Mouse (Mus musculus) stomach, embryonic 15.5 days (tissue): ENCODE results near the gene Irgm1. TPM values are rescaled to one million over a fixed set of nuclear protein-coding genes. Genes with fewer than 3 reads are reported as not detected.
"Not testable (repeated sequence)": the region's sequence is repeated elsewhere in the genome, so short reads cannot be mapped to it uniquely, and the experiment has no call there.

Source experiments
- ATAC-seq: fragments of 200-750 bp; cut with Nextera tagmentation; 2 replicates; pipeline ENCODE4 v1.8.0; 2017; ENCODE audit warnings: low read depth, moderate number of reproducible peaks, moderate TSS enrichment; ENCODE audit not compliant: insufficient read depth, low FRiP score
- H3K27ac ChIP-seq: fragments of 300-500 bp; sonication (generic); 2 replicates; pipeline ENCODE4 v1.5.1; 2015; ENCODE audit warnings: mild to moderate bottlenecking, inconsistent platforms
- H3K27me3 ChIP-seq: fragments of 300-500 bp; sonication (generic); replicated peaks from 2 replicates; pipeline ENCODE4 v1.6.1; 2015; ENCODE audit warnings: inconsistent platforms
- H3K36me3 ChIP-seq: fragments of 300-500 bp; sonication (generic); 2 replicates; pipeline ENCODE4 v1.6.1; 2015; ENCODE audit warnings: inconsistent platforms
- H3K4me1 ChIP-seq: fragments of 300-500 bp; sonication (generic); 2 replicates; pipeline ENCODE4 v1.6.1; 2015; ENCODE audit warnings: inconsistent platforms
- H3K4me2 ChIP-seq: fragments of 300-500 bp; sonication (generic); 2 replicates; pipeline ENCODE4 v1.6.1; 2015; ENCODE audit warnings: mild to moderate bottlenecking, inconsistent platforms
- H3K4me3 ChIP-seq: fragments of 300-500 bp; sonication (generic); replicated peaks from 2 replicates; pipeline ENCODE4 v1.5.1; 2015; ENCODE audit warnings: inconsistent platforms
- H3K9ac ChIP-seq: fragments of 300-500 bp; sonication (generic); 2 replicates; pipeline ENCODE4 v1.6.1; 2015; ENCODE audit warnings: inconsistent platforms
- H3K9me3 ChIP-seq: fragments of 300-500 bp; sonication (generic); 2 replicates; pipeline ENCODE4 v1.6.1; 2016; ENCODE audit warnings: inconsistent platforms
- WGBS: fragments of 180-500 bp; shearing (Covaris S2); methylation state at CpG from one replicate; pipeline ENCODE4 v1.1.7; 2015; 5-methylcytosine and 5-hydroxymethylcytosine counted together
- polyA plus RNA-seq: library from polyadenylated mRNA; unstranded; fragments of >200 nt; fragmentation: Nextera tagmentation; extraction: Ambion mirVana; gene quantifications from 2 replicates; pipeline ENCODE4 v1.2.1, GENCODE M21; 2015

Irgm1 gene
- polyA plus RNA-seq: 12.8 and 14.3 TPM in 2 replicates

- H3K4me1 ChIP-seq: peaks cover 25% of the 10 kb centered on the region
- no peaks in the 10 kb centered on the region for H3K9me3 ChIP-seq
- H3K27me3 ChIP-seq: no peaks in the 10 kb centered on the region
- no peak; the same call in 1 of the 2 replicates for ATAC-seq
- H3K9ac ChIP-seq: peak within 1 kb of the TSS; percentile 37
- H3K4me2 ChIP-seq: peak within 1 kb of the TSS; percentile 81
- WGBS: 3% methylated on average over 19 of the region's 19 CpGs
- peak within 1 kb of the TSS; percentile 88 for H3K27ac ChIP-seq
- no peaks in the 10 kb centered on the region for H3K36me3 ChIP-seq
- H3K4me3 ChIP-seq: peak within 1 kb of the TSS; percentile 52
Measured at GRCm38 (mm10) chr11:48871201-48871772, at the start of gene Irgm1. TSS of gene Irgm1 (minus strand) at chr11:48871683.

- Histone ChIP-seq H3K4me3 (no peak overlapping the region), H3K36me3 (no peaks in the 10 kb centered on the region), H3K9me3 (no peaks in the 10 kb centered on the region), H3K9ac (no peak overlapping the region), H3K4me1 (no peaks in the 10 kb centered on the region), H3K27me3 (no peaks in the 10 kb centered on the region), H3K4me2 (no peak overlapping the region), H3K27ac (no peak overlapping the region)
- WGBS: 62% methylated on average over 3 of the region's 3 CpGs
- no peak for ATAC-seq
Measured at GRCm38 (mm10) chr11:48918380-48918779, 46.9 kb upstream of the Irgm1 start.

DNA sequence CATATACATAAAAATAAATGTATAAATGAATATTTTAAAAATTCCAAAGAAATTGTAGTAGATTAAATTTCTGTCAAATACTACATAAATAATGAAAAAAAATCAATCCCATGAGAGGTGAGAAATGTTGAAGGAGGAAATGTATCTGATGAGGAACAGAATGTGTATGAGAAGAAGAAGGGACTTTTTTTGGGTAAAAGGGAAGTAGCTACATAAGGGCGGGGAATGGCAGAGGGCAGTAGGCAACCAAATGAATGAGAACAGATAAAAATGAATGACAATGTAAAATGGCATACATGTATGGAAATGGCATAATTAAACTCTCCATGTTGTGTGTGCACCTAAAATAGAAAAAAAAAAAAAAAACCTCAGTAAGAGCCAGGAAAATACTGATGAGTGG is 42.1 kb upstream of the Irgm1 start:
- ATAC-seq: no peak
- Histone ChIP-seq H3K4me1 (no peaks in the 10 kb centered on the region), H3K4me3 (no peak overlapping the region), H3K27ac (no peak overlapping the region), H3K27me3 (no peaks in the 10 kb centered on the region), H3K9me3 (no peaks in the 10 kb centered on the region), H3K4me2 (no peak overlapping the region), H3K36me3 (no peaks in the 10 kb centered on the region), H3K9ac (no peak overlapping the region)
- WGBS: 89% methylated on average over 1 of the region's 1 CpGs

- Histone ChIP-seq H3K36me3 (no peaks in the 10 kb centered on the region), H3K27me3 (no peaks in the 10 kb centered on the region), H3K9ac (no peak overlapping the region), H3K4me1 (no peaks in the 10 kb centered on the region), H3K4me2 (no peak overlapping the region), H3K27ac (no peak overlapping the region), H3K9me3 (no peaks in the 10 kb centered on the region), H3K4me3 (no peak overlapping the region)
- no peak for ATAC-seq
- 44% methylated on average over 1 of the region's 1 CpGs for WGBS
Measured at GRCm38 (mm10) chr11:48908459-48908858, 37.0 kb upstream of the Irgm1 start.

GRCm38 (mm10) chr11:48902021-48902420 is 30.5 kb upstream of the Irgm1 start, which contains the start of gene Gm5431:
TSS of gene Gm5431 (minus strand) at chr11:48902214.
- Histone ChIP-seq H3K9ac (no peak within 1 kb of the TSS), H3K36me3 (no peaks in the 10 kb centered on the region), H3K9me3 (no peaks in the 10 kb centered on the region), H3K27ac (no peak within 1 kb of the TSS), H3K4me3 (no peak within 1 kb of the TSS), H3K4me2 (no peak within 1 kb of the TSS), H3K4me1 (no peaks in the 10 kb centered on the region), H3K27me3 (no peaks in the 10 kb centered on the region)
- WGBS: 35% methylated on average over 2 of the region's 2 CpGs
- ATAC-seq: no peak

DNA sequence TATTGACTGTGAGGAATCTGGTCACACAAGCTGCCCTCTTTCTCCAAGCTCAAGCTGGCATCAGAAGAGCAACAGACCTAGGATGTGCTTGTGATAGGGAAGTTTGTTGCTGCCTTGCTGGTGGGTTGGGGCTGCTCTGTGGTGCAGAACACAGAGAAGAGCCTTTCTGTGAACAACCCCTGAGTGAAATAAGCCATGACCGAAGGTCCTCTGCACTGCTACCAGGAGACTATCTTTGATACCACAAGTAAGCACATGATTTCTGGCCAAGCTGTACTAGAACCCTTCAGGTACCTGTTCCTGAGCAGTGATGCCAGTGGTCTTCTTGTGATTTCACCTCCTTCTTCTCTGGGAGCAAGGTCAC is 30.1 kb upstream of the Irgm1 start:
- not testable (repeated sequence) for ATAC-seq

DNA sequence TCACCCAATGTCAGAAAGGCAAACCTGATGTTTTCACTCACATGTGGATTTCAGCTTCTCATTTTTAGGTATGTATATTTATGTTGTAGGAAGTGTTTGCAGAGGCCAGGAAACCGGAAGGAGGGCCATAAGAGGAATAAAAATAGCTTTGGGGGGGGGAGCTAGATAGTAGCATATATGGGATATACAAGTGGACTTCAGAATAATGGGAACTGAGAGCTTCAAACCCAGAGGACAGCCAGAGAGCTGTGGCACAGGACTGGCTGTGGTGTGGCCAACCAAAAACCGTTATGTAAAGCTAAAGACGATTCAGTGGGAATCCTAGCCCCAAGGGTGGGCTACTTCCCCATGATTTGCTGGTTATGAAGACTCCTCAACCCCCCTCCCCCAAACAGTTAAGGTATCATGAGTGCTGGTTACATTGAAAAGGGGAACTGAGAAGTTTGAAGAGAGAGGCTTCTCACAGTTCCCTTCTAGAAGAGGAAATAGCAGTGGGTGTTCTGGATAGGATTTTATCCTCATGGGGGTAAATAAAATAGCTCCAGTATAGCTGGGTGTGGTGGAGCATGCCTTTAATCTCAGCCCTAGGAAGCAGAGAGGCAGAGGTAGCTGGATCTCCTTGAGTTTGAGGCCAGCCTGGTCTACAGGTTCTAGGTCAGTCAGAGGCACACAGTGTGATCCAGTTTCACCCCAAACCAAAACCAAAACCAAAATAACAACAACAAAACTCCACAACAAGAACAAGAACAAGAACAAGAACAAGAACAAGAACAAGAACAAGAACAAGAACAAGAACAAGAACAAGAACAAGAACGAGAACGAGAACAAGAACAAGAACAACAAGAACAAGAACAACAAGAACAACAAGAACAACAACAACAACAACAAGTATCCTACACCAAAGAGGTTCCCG is 29.4 kb upstream of the Irgm1 start:
- 75% methylated on average over 6 of the region's 6 CpGs for WGBS
- H3K9ac ChIP-seq, H3K4me3 ChIP-seq, H3K27ac ChIP-seq, ATAC-seq, H3K9me3 ChIP-seq, H3K27me3 ChIP-seq, H3K4me2 ChIP-seq, H3K4me1 ChIP-seq, H3K36me3 ChIP-seq: not testable (repeated sequence)

More for the DNA sequence above, 30.1 kb upstream of the Irgm1 start:
- H3K36me3 ChIP-seq, H3K4me2 ChIP-seq, H3K9ac ChIP-seq, H3K4me3 ChIP-seq, H3K9me3 ChIP-seq, H3K4me1 ChIP-seq, H3K27me3 ChIP-seq, H3K27ac ChIP-seq: not testable (repeated sequence)
- 87% methylated on average over 1 of the region's 1 CpGs for WGBS

DNA sequence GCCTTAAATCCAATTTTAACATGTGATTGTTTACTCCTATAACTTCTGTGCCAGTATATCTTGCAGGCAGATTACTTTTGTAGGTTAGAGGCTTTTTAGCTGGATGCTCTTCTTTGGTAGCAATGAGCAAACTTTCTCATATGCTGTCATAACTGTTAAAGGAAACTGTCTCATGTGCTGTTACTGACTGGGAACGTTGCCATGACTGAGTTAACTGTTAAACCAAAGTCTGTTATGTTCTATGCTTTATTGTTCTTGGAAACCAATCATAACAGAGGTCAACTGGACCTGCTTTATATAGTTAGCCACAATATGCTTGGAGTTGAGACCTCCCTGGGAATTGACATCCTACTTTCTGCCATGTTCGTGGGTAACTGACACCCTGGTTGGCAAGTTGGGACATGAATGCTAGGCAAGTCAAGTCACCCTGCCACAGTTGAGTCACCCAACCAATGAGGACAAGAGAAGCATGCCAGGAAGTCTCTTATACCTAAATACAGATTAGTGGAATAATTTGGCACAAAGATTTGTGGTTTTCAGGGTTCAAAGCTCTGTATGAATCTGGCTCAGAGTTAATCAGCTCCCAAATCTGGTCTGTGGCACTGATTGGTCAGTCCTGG is 27.4 kb upstream of the Irgm1 start:
- no peaks in the 10 kb centered on the region for H3K27me3 ChIP-seq
- H3K9ac ChIP-seq: no peak overlapping the region
- H3K36me3 ChIP-seq: no peaks in the 10 kb centered on the region
- no peak overlapping the region for H3K4me2 ChIP-seq
- H3K4me1 ChIP-seq: no peaks in the 10 kb centered on the region
- H3K27ac ChIP-seq: no peak overlapping the region
- 67% methylated on average over 2 of the region's 2 CpGs for WGBS
- H3K9me3 ChIP-seq: no peaks in the 10 kb centered on the region
- no peak overlapping the region for H3K4me3 ChIP-seq
- no peak for ATAC-seq

- Histone ChIP-seq H3K27me3 (no peaks in the 10 kb centered on the region), H3K4me2 (no peak overlapping the region), H3K4me1 (peaks cover 14% of the 10 kb centered on the region; the same call in 1 of the 2 replicates), H3K9me3 (no peaks in the 10 kb centered on the region), H3K9ac (no peak overlapping the region), H3K27ac (no peak overlapping the region), H3K4me3 (no peak overlapping the region), H3K36me3 (no peaks in the 10 kb centered on the region)
- no peak for ATAC-seq
- 92% methylated on average over 1 of the region's 1 CpGs for WGBS
Measured at GRCm38 (mm10) chr11:48876680-48877079, 5.2 kb upstream of the Irgm1 start.

- H3K27ac ChIP-seq, ATAC-seq, H3K4me2 ChIP-seq, H3K9ac ChIP-seq, H3K36me3 ChIP-seq, H3K9me3 ChIP-seq, H3K4me3 ChIP-seq, H3K27me3 ChIP-seq: not testable (repeated sequence)
- WGBS: 67% methylated on average over 1 of the region's 1 CpGs
- H3K4me1 ChIP-seq: peaks cover 14% of the 10 kb centered on the region; the same call in 1 of the 2 replicates
Measured at GRCm38 (mm10) chr11:48875343-48875837, 3.9 kb upstream of the Irgm1 start.

GRCm38 (mm10) chr11:48874465-48874864 is 3.0 kb upstream of the Irgm1 start:
- no peak overlapping the region for H3K4me2 ChIP-seq
- H3K27ac ChIP-seq: no peak overlapping the region
- no peak overlapping the region for H3K4me3 ChIP-seq
- H3K9ac ChIP-seq: no peak overlapping the region
- no peaks in the 10 kb centered on the region for H3K36me3 ChIP-seq
- 0% methylated on average over 4 of the region's 4 CpGs for WGBS
- ATAC-seq: no peak
- no peaks in the 10 kb centered on the region for H3K9me3 ChIP-seq
- no peaks in the 10 kb centered on the region for H3K27me3 ChIP-seq
- H3K4me1 ChIP-seq: peaks cover 21% of the 10 kb centered on the region
